Mouse (Mus musculus) mouse embryonic stem cell (cell line): ENCODE results near the gene Ces1b.

Source experiments
- in situ Hi-C, 2 experiments: fragments of 300-500 bp; cut with MboI; formaldehyde crosslinking; loops; 1 replicate in 1 of 2; 3 replicates in 1 of 2; pipeline ENCODE4 v1.14.3; 2019 to 2020; ENCODE audit warnings: low sequenced_read_pairs in 2 of 2, low pct_unique_long_range_greater_than_20kb in 1 of 2, mixed read lengths in 1 of 2; ENCODE audit not compliant: unreplicated experiment in 1 of 2

Ces1b gene

GRCm38 (mm10) chr8:93079887-93080286 lies at the start of gene Ces1b:
Gene Ces1b, minus strand, starts transcription at chr8:93080017.
- in situ Hi-C loops: no loop called here

- in situ Hi-C loops: no loop called here
These were observed 46.7 kb upstream of the Ces1b start for GRCm38 (mm10) chr8:93126476-93126875.

GRCm38 (mm10) chr8:93122005-93122404 lies 42.2 kb upstream of the Ces1b start:
- in situ Hi-C loops: no loop called here

- in situ Hi-C loops: loop anchor here in 1 of 2 experiments (10.0 kb wide), 1 partner anchor 81 kb away; no protein-coding TSS in a partner anchor
These were observed 15.6 kb upstream of the Ces1b start for GRCm38 (mm10) chr8:93095376-93095775.

GRCm38 (mm10) chr8:93091324-93091723 lies 11.5 kb upstream of the Ces1b start:
- in situ Hi-C loops: loop anchor here in 1 of 2 experiments (10.0 kb wide), 1 partner anchor 77 kb away; no protein-coding TSS in a partner anchor

- in situ Hi-C loops: no loop called here
These were observed 8.9 kb upstream of the Ces1b start for GRCm38 (mm10) chr8:93088686-93089122.

GRCm38 (mm10) chr8:93088193-93088592 lies 8.4 kb upstream of the Ces1b start:
- in situ Hi-C loops: no loop called here

- in situ Hi-C loops: no loop called here
These were observed 4.6 kb downstream of the Ces1b start for GRCm38 (mm10) chr8:93075251-93075650.

- in situ Hi-C loops: no loop called here
These were observed 16.2 kb downstream of the Ces1b start for GRCm38 (mm10) chr8:93063416-93064117.

GRCm38 (mm10) chr8:93059185-93059584 lies 20.6 kb downstream of the Ces1b start:
- in situ Hi-C loops: no loop called here

- in situ Hi-C loops: no loop called here
These were observed 24.6 kb downstream of the Ces1b start for GRCm38 (mm10) chr8:93055238-93055637.

GRCm38 (mm10) chr8:93048510-93049416 lies 31.1 kb downstream of the Ces1b start:
- in situ Hi-C loops: loop anchor here in 1 of 2 experiments (25.0 kb wide), 1 partner anchor 364 kb away; no protein-coding TSS in a partner anchor

- in situ Hi-C loops: loop anchor here in 1 of 2 experiments (25.0 kb wide), 1 partner anchor 364 kb away; no protein-coding TSS in a partner anchor
These were observed 31.7 kb downstream of the Ces1b start, which contains the start of gene Ces1a for GRCm38 (mm10) chr8:93048092-93048491. Gene Ces1a, minus strand, starts transcription at chr8:93048192.

GRCm38 (mm10) chr8:93043083-93043482 lies 36.7 kb downstream of the Ces1b start:
- in situ Hi-C loops: loop anchor here in 1 of 2 experiments (25.0 kb wide), 1 partner anchor 369 kb away; no protein-coding TSS in a partner anchor

- in situ Hi-C loops: loop anchor here in 1 of 2 experiments (25.0 kb wide), 1 partner anchor 371 kb away; no protein-coding TSS in a partner anchor
These were observed 38.8 kb downstream of the Ces1b start for GRCm38 (mm10) chr8:93040776-93041567.

GRCm38 (mm10) chr8:93040256-93040655 lies 39.6 kb downstream of the Ces1b start:
- in situ Hi-C loops: loop anchor here in 1 of 2 experiments (25.0 kb wide), 1 partner anchor 372 kb away; no protein-coding TSS in a partner anchor

- in situ Hi-C loops: loop anchor here in 1 of 2 experiments (25.0 kb wide), 1 partner anchor 373 kb away; no protein-coding TSS in a partner anchor
These were observed 41.0 kb downstream of the Ces1b start for GRCm38 (mm10) chr8:93038831-93039230.

- in situ Hi-C loops: loop anchor here in 1 of 2 experiments (25.0 kb wide), 1 partner anchor 382 kb away; no protein-coding TSS in a partner anchor
These were observed 49.2 kb downstream of the Ces1b start for GRCm38 (mm10) chr8:93030664-93031063.
